Mouse (Mus musculus) gastrocnemius, adult 2 months (tissue): ENCODE results near the gene H2al1n. TPM values are rescaled to one million over a fixed set of nuclear protein-coding genes. Genes with fewer than 3 reads are reported as not detected.
"Not testable (repeated sequence)": the region's sequence is repeated elsewhere in the genome, so short reads cannot be mapped to it uniquely, and the experiment has no call there.

Experiments used
- DNase-seq: peaks from one replicate; pipeline ENCODE4 v3.0.0; 2022
- H3K27ac ChIP-seq: fragments of 200-600 bp; 2 replicates; pipeline ENCODE4 v1.8.1; 2022; ENCODE audit warnings: mild to moderate bottlenecking
- H3K4me3 ChIP-seq: fragments of 200-600 bp; 2 replicates; pipeline ENCODE4 v1.8.1; 2022; ENCODE audit warnings: mild to moderate bottlenecking, moderate library complexity
- CTCF ChIP-seq: fragments of 200-600 bp; IDR thresholded peaks from 2 replicates; pipeline ENCODE4 v1.8.1; 2022; ENCODE audit warnings: antibody characterized with exemption, mild to moderate bottlenecking, moderate library complexity
- intact Hi-C: fragments of 180-260 bp; cut with DNase I; formaldehyde crosslinking; loops from one replicate; pipeline ENCODE4 v1.15.1; 2025
- long read RNA-seq, 2 experiments: library from polyadenylated mRNA; stranded (forward); transcript quantifications; one replicate each; pipeline ENCODE4 v2.0.0; 2021
- total RNA-seq, 2 experiments: library from RNA; stranded (reverse); gene quantifications; 2 replicates each; pipeline ENCODE4 v1.2.3; 2021

The H2al1n gene
- not detected for total RNA-seq
- long read RNA-seq, experiment 1 = 0 reads
- long read RNA-seq, experiment 2 = 0 reads

- H3K4me3 ChIP-seq, DNase-seq, H3K27ac ChIP-seq, intact Hi-C loops: not testable (repeated sequence)
These were observed at the start of gene H2al1n for GRCm38 (mm10) chrX:14210848-14211247. Gene H2al1n, plus strand, starts transcription at chrX:14211148.

GRCm38 (mm10) chrX:14199284-14199683 lies 11.7 kb upstream of the H2al1n start:
- no peak overlapping the region for H3K27ac ChIP-seq
- no peak for TF ChIP-seq CTCF
- intact Hi-C loops = no loop called here
- no peak for DNase-seq
- H3K4me3 ChIP-seq = no peak overlapping the region

- peak; percentile 37 for DNase-seq
- Histone ChIP-seq H3K27ac (peak overlapping the region; percentile 7; the same call in 1 of the 2 replicates), H3K4me3 (no peak overlapping the region)
- no peak for TF ChIP-seq CTCF
- intact Hi-C loops = no loop called here
These were observed 4.7 kb upstream of the H2al1n start for GRCm38 (mm10) chrX:14206112-14206875.

- intact Hi-C loops = no loop called here
- Histone ChIP-seq H3K27ac (no peak overlapping the region), H3K4me3 (no peak overlapping the region)
- no peak for TF ChIP-seq CTCF
- peak; percentile 76 for DNase-seq
These were observed 18.3 kb downstream of the H2al1n start for GRCm38 (mm10) chrX:14229218-14229617.

GRCm38 (mm10) chrX:14259597-14260239 lies 48.8 kb downstream of the H2al1n start:
- intact Hi-C loops = no loop called here
- Histone ChIP-seq H3K4me3 (no peak overlapping the region), H3K27ac (no peak overlapping the region)
- DNase-seq = no peak
- TF ChIP-seq CTCF = no peak
